Mouse (Mus musculus) limb, embryonic 12.5 days (tissue): ENCODE results near the gene Rpl4. TPM values are rescaled to one million over a fixed set of nuclear protein-coding genes. Genes with fewer than 3 reads are reported as not detected.
"Not testable (repeated sequence)": the region's sequence is repeated elsewhere in the genome, so short reads cannot be mapped to it uniquely, and the experiment has no call there.

ENCODE experiments used
- ATAC-seq: fragments of 200-750 bp; cut with Nextera tagmentation; 2 replicates; pipeline ENCODE4 v1.8.0; 2017; ENCODE audit warnings: low read depth, moderate TSS enrichment; ENCODE audit not compliant: insufficient number of reproducible peaks, insufficient read depth, low FRiP score, low TSS enrichment
- H3K27ac ChIP-seq: fragments of 300-500 bp; sonication (generic); 2 replicates; pipeline ENCODE4 v1.5.1; 2016; ENCODE audit warnings: mild to moderate bottlenecking, moderate library complexity
- H3K27me3 ChIP-seq: fragments of 300-500 bp; sonication (generic); 2 replicates; pipeline ENCODE4 v1.6.1; 2016; ENCODE audit warnings: mild to moderate bottlenecking, moderate library complexity
- H3K36me3 ChIP-seq: fragments of 300-500 bp; sonication (generic); 2 replicates; pipeline ENCODE4 v1.6.1; 2016; ENCODE audit warnings: mild to moderate bottlenecking, moderate library complexity
- H3K4me1 ChIP-seq: fragments of 300-500 bp; sonication (generic); replicated peaks from 2 replicates; pipeline ENCODE4 v1.6.1; 2016
- H3K4me2 ChIP-seq: fragments of 300-500 bp; sonication (generic); 2 replicates; pipeline ENCODE4 v1.6.1; 2016; ENCODE audit warnings: mild to moderate bottlenecking, moderate library complexity
- H3K4me3 ChIP-seq: fragments of 300-500 bp; sonication (generic); replicated peaks from 2 replicates; pipeline ENCODE4 v1.5.1; 2016; ENCODE audit warnings: mild to moderate bottlenecking
- H3K9ac ChIP-seq: fragments of 300-500 bp; sonication (generic); replicated peaks from 2 replicates; pipeline ENCODE4 v1.6.1; 2016; ENCODE audit warnings: mild to moderate bottlenecking, moderate library complexity
- H3K9me3 ChIP-seq: fragments of 300-500 bp; sonication (generic); 2 replicates; pipeline ENCODE4 v1.6.1; 2016; ENCODE audit warnings: mild to moderate bottlenecking, moderate library complexity
- whole genome bisulfite sequencing: fragments of 180-500 bp; shearing (Covaris S2); methylation state at CpG from one replicate; pipeline ENCODE4 v1.1.7; 2016; 5-methylcytosine and 5-hydroxymethylcytosine counted together
- polyA plus RNA-seq: library from polyadenylated mRNA; unstranded; fragments of >200 nt; fragmentation: Nextera tagmentation; extraction: Ambion mirVana; gene quantifications from 2 replicates; pipeline ENCODE4 v1.2.1, GENCODE M21; 2016

The Rpl4 gene
- polyA plus RNA-seq, 1 experiment from 2014 or later: 1,161 TPM

- ATAC-seq: no peak
- peak overlapping the region; percentile 86 for H3K4me3 ChIP-seq
- under 1% methylated on average over 16 of the region's 16 CpGs for WGBS
Observed at GRCm38 (mm10) chr9:64173666-64174220, 568 bp downstream of the Rpl4 start.

GRCm38 (mm10) chr9:64174341-64174740, 1.2 kb downstream of the Rpl4 start:
- Histone ChIP-seq H3K27ac (no peak overlapping the region), H3K4me1 (peaks cover 26% of the 10 kb centered on the region), H3K27me3 (no peaks in the 10 kb centered on the region), H3K9me3 (no peaks in the 10 kb centered on the region), H3K4me2 (peak overlapping the region; percentile 87), H3K4me3 (peak overlapping the region; percentile 86), H3K36me3 (peaks cover 44% of the 10 kb centered on the region), H3K9ac (peak overlapping the region; percentile 89)
- ATAC-seq: no peak

More at GRCm38 (mm10) chr9:64173666-64174220, 568 bp downstream of the Rpl4 start:
- no peaks in the 10 kb centered on the region for H3K9me3 ChIP-seq
- peak overlapping the region; percentile 87 for H3K4me2 ChIP-seq
- H3K36me3 ChIP-seq: peaks cover 42% of the 10 kb centered on the region
- H3K4me1 ChIP-seq: peaks cover 26% of the 10 kb centered on the region
- H3K27ac ChIP-seq: peak overlapping the region; percentile 89
- H3K27me3 ChIP-seq: no peaks in the 10 kb centered on the region
- peak overlapping the region; percentile 89 for H3K9ac ChIP-seq

- Histone ChIP-seq H3K27ac (no peak overlapping the region), H3K4me2 (peak overlapping the region; percentile 87), H3K36me3 (peaks cover 44% of the 10 kb centered on the region), H3K4me3 (peak overlapping the region; percentile 86), H3K9ac (peak overlapping the region; percentile 89; the same call in 1 of the 2 replicates), H3K27me3 (no peaks in the 10 kb centered on the region), H3K9me3 (no peaks in the 10 kb centered on the region), H3K4me1 (peaks cover 30% of the 10 kb centered on the region)
- 66% methylated on average over 8 of the region's 8 CpGs for WGBS
- no peak for ATAC-seq
Observed at GRCm38 (mm10) chr9:64174766-64175165, 1.6 kb downstream of the Rpl4 start.

- peaks cover 49% of the 10 kb centered on the region for H3K36me3 ChIP-seq
- H3K4me1 ChIP-seq: peaks cover 34% of the 10 kb centered on the region
- no peaks in the 10 kb centered on the region for H3K27me3 ChIP-seq
- peak overlapping the region; percentile 87; the same call in 1 of the 2 replicates for H3K4me2 ChIP-seq
- H3K4me3 ChIP-seq: no peak overlapping the region
- no peak overlapping the region for H3K27ac ChIP-seq
- ATAC-seq: no peak
- 87% methylated on average over 11 of the region's 11 CpGs for WGBS
- no peaks in the 10 kb centered on the region for H3K9me3 ChIP-seq
- H3K9ac ChIP-seq: no peak overlapping the region
Observed at GRCm38 (mm10) chr9:64175378-64175777, 2.2 kb downstream of the Rpl4 start.

GRCm38 (mm10) chr9:64178610-64178973, 5.4 kb downstream of the Rpl4 start:
- Histone ChIP-seq H3K36me3 (peaks cover 76% of the 10 kb centered on the region), H3K4me3 (peak overlapping the region; percentile 63), H3K4me1 (peaks cover 26% of the 10 kb centered on the region), H3K9me3 (no peaks in the 10 kb centered on the region), H3K27me3 (no peaks in the 10 kb centered on the region), H3K4me2 (peak overlapping the region; percentile 63), H3K27ac (peak overlapping the region; percentile 86), H3K9ac (no peak overlapping the region)
- WGBS: 34% methylated on average over 3 of the region's 3 CpGs
- ATAC-seq: 0 out of 2 replicates have a peak, but pooled peaks have one; percentile 20

- Histone ChIP-seq H3K36me3 (peaks cover 76% of the 10 kb centered on the region), H3K27ac (peak within 1 kb of the TSS; percentile 86), H3K9me3 (no peaks in the 10 kb centered on the region), H3K4me3 (peak within 1 kb of the TSS; percentile 63), H3K27me3 (no peaks in the 10 kb centered on the region), H3K4me2 (peak within 1 kb of the TSS; percentile 63), H3K4me1 (peaks cover 24% of the 10 kb centered on the region), H3K9ac (peak within 1 kb of the TSS; percentile 69)
- peak; percentile 93 for ATAC-seq
- WGBS: under 1% methylated on average over 35 of the region's 35 CpGs
Observed at GRCm38 (mm10) chr9:64178974-64179646, 5.9 kb downstream of the Rpl4 start, which contains the start of gene Snapc5. Gene Snapc5 (plus strand): TSS chr9:64179274.

- H3K9me3 ChIP-seq, H3K27me3 ChIP-seq, ATAC-seq, H3K27ac ChIP-seq, H3K4me1 ChIP-seq, H3K4me3 ChIP-seq, H3K9ac ChIP-seq, H3K4me2 ChIP-seq: not testable (repeated sequence)
- 91% methylated on average over 5 of the region's 5 CpGs for WGBS
- H3K36me3 ChIP-seq: peaks cover 74% of the 10 kb centered on the region
Observed at GRCm38 (mm10) chr9:64183295-64183694, 10.1 kb downstream of the Rpl4 start.

GRCm38 (mm10) chr9:64184166-64184840, 11.1 kb downstream of the Rpl4 start:
- Histone ChIP-seq H3K4me3 (no peak overlapping the region), H3K27me3 (no peaks in the 10 kb centered on the region), H3K4me2 (no peak overlapping the region), H3K9ac (no peak overlapping the region), H3K4me1 (peaks cover 7% of the 10 kb centered on the region), H3K27ac (no peak overlapping the region), H3K36me3 (peaks cover 78% of the 10 kb centered on the region), H3K9me3 (no peaks in the 10 kb centered on the region)
- no peak for ATAC-seq
- 94% methylated on average over 5 of the region's 5 CpGs for WGBS

GRCm38 (mm10) chr9:64193879-64194278, 20.7 kb downstream of the Rpl4 start:
- Histone ChIP-seq H3K9ac (no peak overlapping the region), H3K9me3 (no peaks in the 10 kb centered on the region), H3K4me1 (no peaks in the 10 kb centered on the region), H3K36me3 (peaks cover 78% of the 10 kb centered on the region), H3K4me2 (no peak overlapping the region), H3K4me3 (no peak overlapping the region), H3K27ac (no peak overlapping the region), H3K27me3 (no peaks in the 10 kb centered on the region)
- WGBS: 94% methylated on average over 1 of the region's 1 CpGs
- ATAC-seq: no peak

GRCm38 (mm10) chr9:64195554-64195953, 22.4 kb downstream of the Rpl4 start:
- H3K36me3 ChIP-seq: peaks cover 73% of the 10 kb centered on the region
- H3K9ac ChIP-seq: no peak overlapping the region
- WGBS: 78% methylated on average over 4 of the region's 4 CpGs
- H3K4me1 ChIP-seq: no peaks in the 10 kb centered on the region
- no peak for ATAC-seq
- no peak overlapping the region for H3K4me3 ChIP-seq
- no peak overlapping the region for H3K27ac ChIP-seq
- H3K9me3 ChIP-seq: no peaks in the 10 kb centered on the region
- no peaks in the 10 kb centered on the region for H3K27me3 ChIP-seq
- no peak overlapping the region for H3K4me2 ChIP-seq

GRCm38 (mm10) chr9:64197524-64197923, 24.3 kb downstream of the Rpl4 start:
- no peaks in the 10 kb centered on the region for H3K4me1 ChIP-seq
- ATAC-seq: no peak
- H3K9ac ChIP-seq: no peak overlapping the region
- H3K27ac ChIP-seq: no peak overlapping the region
- H3K4me2 ChIP-seq: no peak overlapping the region
- 85% methylated on average over 8 of the region's 8 CpGs for WGBS
- H3K9me3 ChIP-seq: no peaks in the 10 kb centered on the region
- H3K27me3 ChIP-seq: no peaks in the 10 kb centered on the region
- no peak overlapping the region for H3K4me3 ChIP-seq
- peaks cover 70% of the 10 kb centered on the region for H3K36me3 ChIP-seq
